Mouse (Mus musculus) left cerebral cortex, postnatal 25 days (tissue): Measurements from ENCODE around the gene Cbx3. TPM values are rescaled to one million over a fixed set of nuclear protein-coding genes. Genes with fewer than 3 reads are reported as not detected.
A peak's percentile ranks its signal among the peaks of the same experiment; 100 is the strongest.
"Not testable (repeated sequence)": the region's sequence is repeated elsewhere in the genome, so short reads cannot be mapped to it uniquely, and the experiment has no call there.

Source experiments
- DNase-seq, 2 experiments: peaks; one replicate each; pipeline ENCODE4 v3.0.0; 2022; ENCODE audit warnings: low spot score in 2 of 2, mixed read lengths in 1 of 2
- intact Hi-C: fragments of 180-260 bp; cut with DNase I; formaldehyde crosslinking; loops from one replicate; pipeline ENCODE4 v1.15.1; 2025
- total RNA-seq, 2 experiments: library from RNA; stranded (reverse); gene quantifications; 2 replicates each; pipeline ENCODE4 v1.2.3; 2021

Cbx3 gene
- total RNA-seq, 2 experiments from 2014 or later = 134 to 138 TPM

DNA sequence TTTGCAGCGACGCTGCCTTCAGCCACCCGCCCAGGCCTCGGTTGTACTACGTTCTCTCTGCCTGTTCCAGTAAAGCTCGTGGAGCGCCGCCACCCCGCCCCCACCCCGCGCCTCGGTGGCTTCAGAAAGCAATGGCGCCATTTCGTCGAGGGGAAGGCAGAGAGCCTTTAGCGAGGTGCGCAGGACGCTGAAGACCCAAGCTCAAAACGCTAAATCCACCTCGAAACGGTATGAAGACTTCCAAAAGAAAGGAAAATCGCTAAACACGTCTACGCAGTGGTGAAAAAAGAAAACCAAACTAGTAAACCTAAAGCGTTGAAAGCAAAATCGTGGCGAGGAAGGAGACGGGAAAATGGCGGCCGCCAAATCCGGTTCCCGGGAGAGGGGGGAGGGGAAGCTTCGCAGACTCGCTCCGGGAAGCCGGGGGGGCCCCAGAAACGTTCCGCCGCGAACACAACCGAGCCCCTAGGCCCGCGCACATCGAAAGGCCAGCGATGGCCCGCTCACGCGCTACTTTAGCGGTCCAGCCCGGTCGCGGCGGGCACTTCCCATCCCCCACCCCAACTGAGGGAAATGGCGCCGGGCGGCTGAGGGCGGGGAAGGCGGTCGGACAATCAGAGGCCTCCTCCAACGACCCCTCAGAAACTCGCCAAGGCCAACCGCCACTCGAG lies 1.1 kb upstream of the Cbx3 start:
- peak; percentile 68 to 77 for DNase-seq
- intact Hi-C loops = loop anchor here (1.0 to 2.0 kb wide), 2 partner anchors 84 to 111 kb away; no protein-coding TSS in a partner anchor

GRCm38 (mm10) chr6:51469715-51470310 lies 347 bp upstream of the Cbx3 start, which contains the start of gene Hnrnpa2b1:
Hnrnpa2b1 (minus strand) TSS chr6:51469894.
- intact Hi-C loops = loop anchor here (1.0 to 5.0 kb wide), 3 partner anchors 54 to 387 kb away; no protein-coding TSS in a partner anchor
- DNase-seq = peak; percentile 99

GRCm38 (mm10) chr6:51471179-51471505 lies 982 bp downstream of the Cbx3 start:
- intact Hi-C loops = loop anchor here (5.0 kb wide), 1 partner anchor 386 kb away; no protein-coding TSS in a partner anchor
- DNase-seq = no peak

DNA sequence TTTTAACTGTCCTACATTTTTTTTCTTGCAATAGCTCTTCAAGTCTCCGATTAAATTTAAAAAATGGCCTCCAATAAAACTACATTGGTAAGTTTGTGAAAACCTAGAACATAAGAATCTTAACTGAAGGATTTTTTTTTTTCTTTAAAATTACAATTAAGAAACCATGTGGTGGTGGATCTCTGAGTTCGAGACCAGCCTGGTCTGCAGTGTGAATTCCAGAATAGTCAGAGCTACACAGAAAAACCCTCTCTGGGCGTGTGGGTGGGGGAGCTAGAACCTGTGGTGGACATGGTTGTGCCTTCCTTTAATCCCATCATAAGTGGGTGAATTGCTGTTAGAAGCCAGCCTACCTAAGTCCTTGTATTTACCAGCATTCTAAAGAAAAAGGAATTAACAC lies 1.6 kb downstream of the Cbx3 start:
- intact Hi-C loops = loop anchor here (5.0 kb wide), 1 partner anchor 386 kb away; no protein-coding TSS in a partner anchor
- DNase-seq = no peak

DNA sequence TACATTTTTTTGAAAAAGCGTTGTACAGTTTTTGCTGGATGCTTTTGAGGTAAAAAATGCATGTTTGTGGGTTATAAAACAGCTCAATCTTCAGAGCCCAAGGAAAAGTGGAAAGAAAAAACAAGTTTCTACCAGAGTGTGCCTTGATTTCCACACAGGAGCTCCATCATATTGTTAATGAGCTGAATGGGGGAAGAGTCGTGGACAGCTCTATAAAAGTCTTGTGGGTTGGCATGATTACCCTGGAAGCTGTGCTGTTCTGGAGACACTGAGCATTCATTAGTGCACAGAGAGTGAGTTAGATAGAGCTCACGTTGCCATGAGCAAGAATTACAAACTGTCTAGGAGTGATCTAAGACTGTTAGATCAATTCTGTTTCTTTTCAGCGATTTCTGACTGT lies 2.1 kb downstream of the Cbx3 start:
- no peak for DNase-seq
- intact Hi-C loops = loop anchor here (5.0 kb wide), 1 partner anchor 385 kb away; no protein-coding TSS in a partner anchor

GRCm38 (mm10) chr6:51479136-51479731 lies 9.1 kb downstream of the Cbx3 start:
- DNase-seq = no peak
- intact Hi-C loops = no loop called here

- intact Hi-C loops = no loop called here
- DNase-seq = no peak
Measured at GRCm38 (mm10) chr6:51481548-51481947, 11.4 kb downstream of the Cbx3 start.

GRCm38 (mm10) chr6:51483861-51484260 lies 13.7 kb downstream of the Cbx3 start:
- no peak for DNase-seq
- intact Hi-C loops = no loop called here

GRCm38 (mm10) chr6:51484556-51484955 lies 14.4 kb downstream of the Cbx3 start:
- intact Hi-C loops, DNase-seq: not testable (repeated sequence)

- intact Hi-C loops = no loop called here
- DNase-seq = peak in 1 of 2 experiments; percentile 42
Measured at GRCm38 (mm10) chr6:51485646-51486045, 15.5 kb downstream of the Cbx3 start.

DNA sequence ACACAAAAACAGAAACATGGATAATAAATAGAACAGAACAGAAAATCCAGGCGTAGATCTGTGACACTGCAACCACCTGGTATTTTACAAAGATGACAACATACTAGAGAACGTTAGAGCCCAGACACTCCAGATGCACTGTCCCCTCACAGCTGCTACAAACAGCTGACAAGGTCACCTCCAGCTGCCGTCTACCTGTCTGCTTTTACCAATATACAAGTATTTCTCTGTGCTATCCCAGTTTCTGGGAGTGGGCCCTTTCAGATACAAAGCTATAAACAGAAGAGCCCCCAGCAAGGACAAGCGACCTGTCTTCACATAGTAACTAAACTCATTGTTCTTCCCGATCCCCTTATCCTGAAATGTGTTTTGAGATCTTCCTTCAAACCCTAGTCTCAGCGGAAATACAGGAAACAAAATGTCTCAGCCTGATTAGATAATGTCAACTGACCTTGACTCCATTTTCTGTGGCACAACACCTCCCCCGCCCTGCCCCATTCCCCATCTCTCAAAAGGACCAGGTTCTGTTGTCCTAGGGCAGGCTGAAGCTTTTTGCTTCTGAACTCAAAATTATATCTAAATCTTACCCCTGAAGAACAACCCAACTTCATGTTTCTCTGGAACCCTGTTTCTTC lies 16.0 kb downstream of the Cbx3 start:
- DNase-seq = no peak
- intact Hi-C loops = no loop called here

DNA sequence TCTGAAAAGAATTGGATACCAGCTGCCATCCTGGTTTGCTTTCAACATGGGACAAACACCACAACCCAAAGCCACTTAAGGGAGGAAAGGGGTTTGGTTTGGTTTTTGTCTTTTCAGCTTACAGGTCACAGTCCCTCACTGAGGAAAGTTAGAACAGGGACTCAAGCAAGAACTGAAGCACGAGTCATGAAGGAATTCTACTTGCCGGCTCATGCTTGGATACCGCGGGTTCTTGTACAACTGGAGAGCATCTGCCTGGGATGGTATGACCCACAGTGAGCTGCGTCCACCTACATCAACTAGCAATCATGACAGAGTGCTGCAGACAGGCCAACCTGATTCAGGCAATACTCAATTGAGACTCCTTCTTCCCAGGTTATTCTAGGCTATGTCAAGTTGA lies 16.6 kb downstream of the Cbx3 start:
- intact Hi-C loops = no loop called here
- DNase-seq = no peak

DNA sequence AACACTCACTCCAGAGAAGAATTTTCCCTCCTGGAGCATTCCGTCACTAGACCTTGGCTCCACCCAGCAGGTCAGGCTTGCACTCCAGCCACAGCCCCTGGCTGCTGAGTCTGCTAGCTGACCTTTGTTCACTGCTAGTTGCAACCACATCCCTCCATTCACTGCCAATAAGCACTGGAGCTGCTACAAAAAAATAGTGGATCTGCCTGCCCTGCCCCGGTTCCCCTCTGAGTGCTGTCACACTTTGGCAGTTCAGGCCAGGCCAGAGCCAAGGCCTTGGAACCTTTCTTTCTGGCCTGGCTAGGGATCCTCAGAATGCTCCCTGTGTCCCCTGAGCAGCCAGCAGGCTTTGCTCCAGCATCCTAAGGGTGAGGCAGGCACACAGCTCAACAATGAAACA lies 19.6 kb downstream of the Cbx3 start:
- intact Hi-C loops = no loop called here
- no peak for DNase-seq

DNA sequence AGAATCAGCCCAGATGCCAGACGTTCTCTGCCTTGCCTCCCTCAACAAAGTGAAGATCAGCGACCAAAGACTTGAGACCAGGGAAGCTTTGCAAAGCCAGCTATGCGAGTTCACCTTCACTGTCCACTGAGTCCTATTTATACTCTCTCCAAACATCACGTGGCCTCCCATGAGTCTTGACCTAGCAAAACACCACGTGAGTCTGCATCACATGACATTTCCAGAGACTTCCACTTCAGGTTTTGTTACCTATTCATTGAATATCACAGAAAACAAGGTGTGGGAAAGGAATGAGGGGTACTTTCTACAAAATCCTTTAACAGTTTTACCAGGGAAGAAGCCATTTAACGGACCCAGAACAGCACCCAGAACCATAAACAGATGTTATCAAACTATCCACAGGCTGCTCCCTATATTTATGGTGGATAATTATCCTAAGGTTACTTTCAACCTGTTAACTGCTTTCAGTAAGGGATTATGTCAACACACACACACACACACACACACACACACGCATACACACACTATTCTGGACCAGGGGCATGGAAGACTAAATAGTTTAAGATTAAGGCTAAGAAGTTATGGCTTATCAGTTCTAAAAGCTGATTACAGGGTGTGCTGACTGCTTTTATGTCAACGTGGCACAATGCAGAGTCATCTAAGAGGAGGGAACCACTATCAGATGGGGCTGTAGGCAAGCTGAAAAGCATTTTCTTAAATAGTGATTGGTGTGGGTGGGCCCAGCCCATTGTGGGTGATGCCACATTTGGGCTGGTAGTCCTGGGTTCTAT lies 27.4 kb downstream of the Cbx3 start:
- no peak for DNase-seq

DNA sequence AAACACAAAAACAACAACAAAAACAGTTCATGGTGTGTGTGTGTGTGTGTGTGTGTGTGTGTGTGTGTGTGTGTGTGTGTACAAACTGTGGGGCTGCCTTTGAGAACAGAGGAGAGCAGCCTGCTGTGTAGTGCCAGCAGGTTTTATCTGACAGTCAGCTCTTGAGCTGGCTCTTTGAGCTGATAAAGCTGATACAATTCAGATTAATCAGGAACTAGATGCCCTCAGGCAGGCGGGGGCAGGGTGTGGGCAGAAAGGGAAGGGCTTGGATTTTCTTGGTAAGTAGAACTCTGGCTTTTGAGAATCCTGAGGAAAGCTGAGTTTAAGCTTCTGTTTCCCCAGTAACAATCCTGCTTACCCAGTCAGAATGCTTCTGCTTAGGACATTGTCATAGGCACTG lies 35.5 kb downstream of the Cbx3 start:
- intact Hi-C loops = loop anchor here (5.0 kb wide), 1 partner anchor 123 kb away; no protein-coding TSS in a partner anchor
- no peak for DNase-seq

More for the DNA sequence above, 27.4 kb downstream of the Cbx3 start:
- intact Hi-C loops = no loop called here

- intact Hi-C loops = loop anchor here (5.0 kb wide), 1 partner anchor 125 kb away; no protein-coding TSS in a partner anchor
- no peak for DNase-seq
Measured at GRCm38 (mm10) chr6:51507556-51507955, 37.4 kb downstream of the Cbx3 start.

DNA sequence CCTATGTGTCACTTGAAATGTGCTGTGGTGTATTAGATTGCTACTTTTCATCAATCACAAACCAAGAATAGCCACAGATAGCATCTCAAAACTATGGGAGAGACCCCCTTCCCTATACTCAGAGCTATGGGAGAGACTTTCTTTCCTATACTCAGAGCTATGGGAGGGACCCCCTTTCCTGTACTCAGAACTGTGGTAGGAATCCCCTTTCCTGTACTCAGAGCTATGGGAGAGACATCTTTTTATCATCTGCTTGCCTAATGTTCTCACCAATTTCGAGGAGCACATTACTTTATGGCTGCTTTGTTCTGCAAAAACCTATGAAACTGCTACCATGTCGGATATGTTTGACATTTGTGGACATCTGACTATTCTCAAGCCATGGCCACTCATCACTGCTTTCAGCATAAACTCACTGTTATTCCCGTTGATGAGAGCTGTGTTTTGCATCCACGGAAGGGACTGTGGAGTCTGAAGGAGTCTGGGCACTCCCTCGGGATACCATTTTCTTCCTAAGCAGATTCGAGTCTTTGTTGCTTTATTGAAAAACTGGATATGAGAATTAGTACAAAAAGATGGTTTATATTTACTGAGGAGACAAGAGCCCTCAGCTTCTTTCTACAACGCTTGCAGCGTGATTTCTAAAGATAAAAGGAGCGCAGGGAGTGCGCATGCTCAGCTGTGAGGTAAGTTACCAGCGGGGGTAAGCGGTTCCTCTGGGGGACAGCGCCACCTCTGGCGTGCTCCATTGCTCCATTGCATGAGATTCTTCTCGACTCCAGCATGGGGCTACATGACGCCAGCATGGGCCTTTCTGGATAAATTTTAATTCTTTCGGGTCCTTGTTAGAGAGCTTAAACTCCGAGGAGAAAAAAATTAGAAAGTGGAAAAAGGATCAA lies 38.8 kb downstream of the Cbx3 start:
- intact Hi-C loops = loop anchor here (5.0 kb wide), 1 partner anchor 127 kb away; no protein-coding TSS in a partner anchor
- peak; percentile 70 to 77 for DNase-seq

DNA sequence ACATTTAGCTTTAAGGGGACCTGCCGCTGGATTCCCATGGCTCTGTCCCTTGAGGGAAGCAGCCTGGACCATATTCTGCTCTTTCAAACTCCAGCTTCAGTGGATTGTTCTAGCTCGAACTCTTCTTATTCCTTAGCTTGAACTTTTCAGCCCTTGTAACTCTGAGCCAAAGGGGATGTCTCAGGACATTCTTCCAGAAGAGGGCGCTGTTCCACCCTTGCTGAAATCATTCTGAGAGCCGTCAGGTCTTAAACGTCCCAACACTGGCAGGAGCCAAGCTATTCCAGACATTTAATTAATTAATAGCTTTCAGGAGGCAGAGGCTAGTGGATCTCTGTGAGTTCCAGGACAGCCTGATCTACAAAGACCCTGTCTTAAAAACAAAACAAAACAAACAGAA lies 39.9 kb downstream of the Cbx3 start:
- intact Hi-C loops = loop anchor here (5.0 kb wide), 1 partner anchor 67 kb away; no protein-coding TSS in a partner anchor
- DNase-seq = no peak
